ENCODE assay signal across 20 mouse cellular contexts in genomic region chr1:88066472-88067102, GRCm38 (mm10). TPM values are rescaled to one million over a fixed set of nuclear protein-coding genes. Genes with fewer than 3 reads are reported as not detected.
"Had no signal": no experiment of that assay in that cellular context is flagged by ENCODE, and none has a peak within 500 bp of the region (broad histone marks: within the 10 kb centered on the region; RNA-seq: fewer than 3 reads in every experiment).

No protein-coding gene starts in this region.

RNA-seq across cellular contexts. Expression of gene Ugt1a9, which starts 4.0 kb away (rescaled TPM):
- total RNA-seq: midbrain, postnatal 0 days had no signal
- polyA plus RNA-seq: lung, embryonic 15.5 days; midbrain, embryonic 11.5 days; midbrain, embryonic 13.5 days; midbrain, embryonic 15.5 days; midbrain, postnatal 0 days; myocyte; neural tube, embryonic 11.5 days; neural tube, embryonic 13.5 days; spleen, adult 2 months; thymus, adult 2 months; urinary bladder, adult 2 months had no signal

RNA-seq across cellular contexts. Expression of gene Ugt1a10, which starts 11.4 kb away (rescaled TPM):
- total RNA-seq: midbrain, postnatal 0 days had no signal
- polyA plus RNA-seq: liver, embryonic 15.5 days; lung, adult 2 months; lung, postnatal 0 days; macrophage; midbrain, embryonic 11.5 days; midbrain, embryonic 13.5 days; midbrain, embryonic 15.5 days; midbrain, postnatal 0 days; myocyte; neural tube, embryonic 11.5 days; neural tube, embryonic 13.5 days; neural tube, embryonic 15.5 days; spleen, adult 2 months; stomach, embryonic 15.5 days; stomach, postnatal 0 days; testis, adult 2 months; urinary bladder, adult 2 months had no signal

RNA-seq across cellular contexts. Expression of gene Ugt1a8, which starts 21.0 kb away (rescaled TPM):
- total RNA-seq: midbrain, postnatal 0 days had no signal
- polyA plus RNA-seq: liver, embryonic 15.5 days; liver, postnatal 0 days; lung, adult 2 months; lung, embryonic 15.5 days; lung, postnatal 0 days; macrophage; midbrain, embryonic 11.5 days; midbrain, embryonic 13.5 days; midbrain, embryonic 15.5 days; midbrain, postnatal 0 days; myocyte; neural tube, embryonic 11.5 days; neural tube, embryonic 13.5 days; neural tube, embryonic 15.5 days; spleen, adult 2 months; stomach, embryonic 15.5 days; stomach, postnatal 0 days; testis, adult 2 months; thymus, adult 2 months; urinary bladder, adult 2 months had no signal

RNA-seq across cellular contexts. Expression of gene Ugt1a6b, which starts 36.5 kb away (rescaled TPM):
- polyA plus RNA-seq: midbrain, embryonic 11.5 days; midbrain, postnatal 0 days; neural tube, embryonic 11.5 days; neural tube, embryonic 13.5 days; neural tube, embryonic 15.5 days had no signal
